Mouse (Mus musculus) embryonic fibroblast, embryonic 13.5 days (primary cell): ENCODE data around the gene Col25a1. TPM values are rescaled to one million over a fixed set of nuclear protein-coding genes. Genes with fewer than 3 reads are reported as not detected.

Experiments
- H3K27ac ChIP-seq: 2 replicates; pipeline ENCODE4 v1.5.1; 2012; ENCODE audit warnings: low read length, control low read depth, inconsistent platforms; ENCODE audit not compliant: insufficient read depth
- H3K4me1 ChIP-seq: 2 replicates; pipeline ENCODE4 v1.6.1; 2011; ENCODE audit warnings: low read length; ENCODE audit not compliant: control insufficient read depth, insufficient read depth
- H3K4me3 ChIP-seq: 2 replicates; pipeline ENCODE4 v1.5.1; 2011; ENCODE audit warnings: mild to moderate bottlenecking, control low read depth, low read length; ENCODE audit not compliant: insufficient read depth
- CTCF ChIP-seq: IDR thresholded peaks from 2 replicates; pipeline ENCODE4 v1.5.1; 2011; ENCODE audit warnings: mild to moderate bottlenecking, control low read depth, low read length, moderate library complexity, borderline replicate concordance; ENCODE audit not compliant: insufficient read depth
- POLR2A ChIP-seq: IDR thresholded peaks from 2 replicates; pipeline ENCODE4 v1.6.1; 2011; ENCODE audit warnings: low read depth, mild to moderate bottlenecking, control low read depth, low read length, moderate library complexity
- polyA plus RNA-seq: library from polyadenylated mRNA; stranded (reverse); fragments of >200 nt; gene quantifications from 2 replicates; pipeline ENCODE4 v1.2.4, GENCODE M21; 2011; ENCODE audit warnings: low read depth; ENCODE audit not compliant: missing spikeins, insufficient read length

Col25a1 gene
- polyA plus RNA-seq, 1 experiment: 5.0 TPM

DNA sequence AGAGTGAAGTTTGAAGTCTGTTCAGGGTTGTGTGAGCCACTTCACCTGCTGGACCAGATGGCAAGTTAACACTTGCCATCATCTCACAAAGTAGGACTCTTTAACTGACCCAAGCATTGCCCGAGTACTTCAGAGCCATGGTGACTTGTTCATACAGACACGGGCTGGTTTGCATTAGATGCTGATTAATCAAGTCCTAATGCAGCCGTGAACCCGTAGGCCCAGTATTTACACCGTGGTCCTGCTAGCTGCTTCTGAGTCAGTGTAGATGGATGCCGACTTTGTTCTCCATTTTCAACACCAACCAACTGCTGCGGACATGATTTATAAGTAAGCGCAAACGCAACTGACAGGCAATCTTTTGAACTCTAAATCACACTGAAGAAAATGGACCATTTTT, 287.6 kb downstream of the Col25a1 start:
- TF ChIP-seq POLR2A (no peak), CTCF (no peak)
- no peak overlapping the region for H3K4me3 ChIP-seq
- H3K27ac ChIP-seq: no peak overlapping the region
- no peaks in the 10 kb centered on the region for H3K4me1 ChIP-seq

GRCm38 (mm10) chr3:130428796-130429195, 297.5 kb downstream of the Col25a1 start:
- H3K4me1 ChIP-seq: no peaks in the 10 kb centered on the region
- no peak for TF ChIP-seq POLR2A
- no peak for TF ChIP-seq CTCF
- no peak overlapping the region for H3K27ac ChIP-seq
- H3K4me3 ChIP-seq: no peak overlapping the region

- H3K4me3 ChIP-seq: no peak overlapping the region
- 0 out of 2 replicates have a peak overlapping the region, but pooled peaks have one; percentile 25 for H3K27ac ChIP-seq
- TF ChIP-seq CTCF: no peak
- no peak for TF ChIP-seq POLR2A
- H3K4me1 ChIP-seq: no peaks in the 10 kb centered on the region
These were observed 298.8 kb downstream of the Col25a1 start for GRCm38 (mm10) chr3:130430052-130430451.

DNA sequence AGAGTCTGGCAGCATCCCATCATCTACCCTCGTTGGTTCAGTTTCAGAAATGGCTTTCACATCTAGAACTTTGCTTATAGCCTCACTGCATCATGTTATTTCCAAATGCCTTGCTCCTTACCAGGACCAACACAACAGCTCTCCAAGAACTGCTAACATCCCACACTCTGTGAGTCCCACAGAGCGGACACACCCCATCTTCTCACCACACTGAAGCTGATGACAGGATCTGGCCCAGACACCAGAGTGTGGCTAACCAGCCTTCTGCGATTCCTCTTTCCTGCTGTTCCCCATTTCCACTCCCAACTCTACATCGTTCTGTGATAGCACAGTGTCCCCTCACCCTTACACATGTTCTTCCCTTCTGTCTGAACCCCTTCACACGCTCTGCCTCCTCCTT, 301.5 kb downstream of the Col25a1 start:
- Histone ChIP-seq H3K4me1 (no peaks in the 10 kb centered on the region), H3K4me3 (no peak overlapping the region), H3K27ac (peak overlapping the region; percentile 43)
- TF ChIP-seq CTCF (no peak), POLR2A (no peak)

DNA sequence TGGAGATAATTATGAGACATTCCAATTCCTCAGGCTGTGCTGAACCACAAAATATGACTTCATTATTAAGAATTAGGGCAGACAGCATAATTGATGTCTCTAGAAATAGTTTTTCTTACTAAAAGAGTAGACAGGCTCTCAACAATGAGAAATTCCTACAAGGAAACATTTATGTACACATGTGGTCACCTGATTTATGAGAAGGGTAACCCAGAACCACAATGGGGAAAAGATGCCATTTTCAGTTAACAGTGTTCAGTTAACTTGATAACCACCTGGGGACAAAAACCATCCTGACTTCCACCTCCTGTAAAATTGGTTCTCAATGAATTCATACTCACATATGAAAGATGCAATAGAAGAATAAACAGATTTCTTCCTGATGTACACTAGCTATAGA, 305.7 kb downstream of the Col25a1 start:
- TF ChIP-seq CTCF (no peak), POLR2A (no peak)
- Histone ChIP-seq H3K4me1 (no peaks in the 10 kb centered on the region), H3K4me3 (no peak overlapping the region), H3K27ac (peak overlapping the region; percentile 66; the same call in 1 of the 2 replicates)

DNA sequence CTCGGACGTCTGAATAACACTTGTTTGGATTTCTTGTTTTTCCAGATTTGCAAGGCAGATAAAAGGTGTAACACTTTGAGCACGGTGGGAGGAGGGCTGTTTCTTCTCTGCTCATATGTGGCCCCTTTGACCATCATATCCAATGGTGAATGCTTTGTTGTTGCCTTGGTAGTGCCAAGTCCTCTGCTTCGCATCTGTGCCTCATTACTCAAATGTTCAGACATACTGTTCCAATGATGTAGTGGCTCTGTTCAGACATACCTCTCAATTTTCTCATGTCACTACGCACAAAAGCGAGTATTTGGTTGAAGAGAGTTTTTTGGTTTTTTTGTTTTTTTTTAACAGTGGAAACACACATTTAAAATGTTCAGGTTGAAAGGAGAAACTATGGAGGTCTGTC, 308.5 kb downstream of the Col25a1 start:
- TF ChIP-seq CTCF: no peak
- TF ChIP-seq POLR2A: no peak
- Histone ChIP-seq H3K4me3 (no peak overlapping the region), H3K27ac (no peak overlapping the region), H3K4me1 (no peaks in the 10 kb centered on the region)

DNA sequence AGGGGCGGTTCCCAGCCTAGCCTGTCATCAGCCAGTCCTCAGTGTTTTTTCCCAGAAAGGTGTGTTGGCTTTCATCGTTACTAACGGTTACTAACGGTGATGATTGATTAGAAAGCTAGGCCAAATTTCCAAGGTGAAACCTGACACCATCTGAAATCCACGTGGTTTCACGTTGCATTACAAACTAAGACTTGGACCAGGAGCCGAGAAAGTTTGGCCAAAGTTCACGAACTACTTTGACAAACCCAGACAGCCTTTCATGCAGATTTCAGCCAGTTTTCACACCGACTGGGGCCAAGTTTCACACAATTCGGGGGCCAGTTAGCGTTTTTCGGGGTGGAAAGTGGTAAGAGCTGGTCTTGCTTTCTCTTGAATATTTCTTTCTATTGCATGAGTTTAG, 309.4 kb downstream of the Col25a1 start:
- H3K27ac ChIP-seq: no peak overlapping the region
- TF ChIP-seq POLR2A (no peak), CTCF (no peak)
- no peaks in the 10 kb centered on the region for H3K4me1 ChIP-seq
- H3K4me3 ChIP-seq: no peak overlapping the region

GRCm38 (mm10) chr3:130443842-130444627, 312.7 kb downstream of the Col25a1 start:
- no peak for TF ChIP-seq POLR2A
- TF ChIP-seq CTCF: no peak
- H3K4me3 ChIP-seq: no peak overlapping the region
- no peak overlapping the region for H3K27ac ChIP-seq
- H3K4me1 ChIP-seq: no peaks in the 10 kb centered on the region

- no peak overlapping the region for H3K27ac ChIP-seq
- H3K4me3 ChIP-seq: no peak overlapping the region
- H3K4me1 ChIP-seq: no peaks in the 10 kb centered on the region
- TF ChIP-seq CTCF (no peak), POLR2A (no peak)
These were observed 318.6 kb downstream of the Col25a1 start for GRCm38 (mm10) chr3:130449864-130450263.

GRCm38 (mm10) chr3:130465371-130465770, 334.1 kb downstream of the Col25a1 start:
- H3K27ac ChIP-seq: no peak overlapping the region
- no peak overlapping the region for H3K4me3 ChIP-seq
- H3K4me1 ChIP-seq: no peaks in the 10 kb centered on the region
- no peak for TF ChIP-seq POLR2A
- no peak for TF ChIP-seq CTCF

DNA sequence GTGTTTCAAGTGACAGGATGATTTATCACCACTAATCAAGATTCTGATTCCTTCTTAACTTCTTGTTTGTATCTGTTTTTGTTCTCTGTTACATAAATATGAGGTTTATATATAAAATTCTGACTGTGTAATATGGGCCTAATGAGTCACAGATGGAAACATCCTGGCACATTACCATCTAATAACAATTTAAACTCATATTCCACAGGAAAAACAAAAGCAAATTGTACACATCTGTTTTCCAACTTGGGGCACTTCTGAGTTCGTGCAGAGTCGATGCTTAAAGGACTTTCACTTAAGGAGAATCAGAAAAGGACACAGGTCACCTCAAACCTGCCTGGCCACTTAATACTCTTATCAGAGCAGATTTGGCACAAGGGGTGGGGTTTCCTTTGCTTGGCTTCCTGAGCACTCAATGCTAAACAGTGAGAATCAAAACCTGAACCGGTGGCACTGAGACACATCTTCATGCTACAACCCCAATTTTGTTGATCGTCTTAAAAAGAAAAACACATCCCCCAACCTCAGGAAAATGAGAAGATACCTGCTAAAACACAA, 342.0 kb downstream of the Col25a1 start:
- H3K27ac ChIP-seq: no peak overlapping the region
- TF ChIP-seq CTCF (no peak), POLR2A (no peak)
- H3K4me1 ChIP-seq: no peaks in the 10 kb centered on the region
- H3K4me3 ChIP-seq: no peak overlapping the region

- Histone ChIP-seq H3K4me3 (no peak overlapping the region), H3K4me1 (no peaks in the 10 kb centered on the region), H3K27ac (no peak overlapping the region)
- TF ChIP-seq CTCF (no peak), POLR2A (no peak)
These were observed 342.7 kb downstream of the Col25a1 start for GRCm38 (mm10) chr3:130473970-130474369.
